Mouse (Mus musculus) T-helper 1 cell (primary cell): ENCODE results near the gene Krtap22-2.
"Not testable (repeated sequence)": the region's sequence is repeated elsewhere in the genome, so short reads cannot be mapped to it uniquely, and the experiment has no call there.

Experiments
- in situ Hi-C: fragments of 300-600 bp; cut with MboI, MseI; formaldehyde crosslinking; loops from one replicate; pipeline ENCODE4 v1.15.1; 2025; ENCODE audit warnings: high pct_unique_total_duplicates

Krtap22-2 gene

DNA sequence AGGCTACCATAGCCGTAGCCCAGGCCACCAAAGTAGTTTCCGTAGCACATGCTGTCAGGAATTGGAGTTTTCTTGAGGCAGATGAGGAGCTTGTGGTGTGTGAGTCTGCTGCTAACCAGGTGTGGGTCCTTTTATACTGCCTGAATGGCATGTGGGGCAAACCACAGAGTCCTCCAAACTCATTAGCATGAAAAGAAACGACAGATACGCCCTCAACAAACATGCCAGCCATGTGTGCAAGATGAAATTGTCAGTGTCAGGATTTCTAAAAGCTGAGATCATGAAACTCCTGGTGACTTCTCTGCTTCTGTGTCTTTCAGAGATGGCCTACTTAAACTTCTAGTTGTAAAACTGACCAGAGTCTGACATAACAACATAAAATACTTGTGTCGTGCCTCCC lies at the start of gene Krtap22-2:
Krtap22-2 (minus strand) TSS at position 101 of the 400 bp plus-strand sequence.
- in situ Hi-C loops: no loop called here

DNA sequence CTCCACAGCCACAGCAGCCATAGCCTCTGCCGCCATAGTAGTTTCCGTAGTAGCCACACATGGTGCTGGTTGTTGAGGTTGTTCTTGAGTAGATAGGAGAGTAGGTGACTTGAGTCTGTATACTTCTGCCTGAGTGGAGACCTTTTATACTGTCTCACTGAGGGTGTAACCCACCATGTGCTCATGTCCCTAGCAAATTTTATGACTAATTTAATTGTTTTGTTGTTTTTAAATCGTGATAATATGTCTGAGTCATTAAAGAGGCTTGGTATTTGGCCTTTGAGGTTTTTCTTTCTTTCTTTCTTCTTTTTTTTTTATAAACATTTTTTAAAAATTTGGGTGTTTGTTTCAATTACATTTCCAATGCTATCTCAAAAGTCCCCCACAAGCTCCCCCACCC lies 37.2 kb upstream of the Krtap22-2 start, which contains the start of gene Krtap6-5:
Krtap6-5 (minus strand) TSS at position 101 of the 400 bp plus-strand sequence.
- in situ Hi-C loops: no loop called here

GRCm38 (mm10) chr16:89041372-89041771 lies 30.8 kb upstream of the Krtap22-2 start, which contains the start of gene Gm10228:
Gene Gm10228 (minus strand): TSS chr16:89041472.
- in situ Hi-C loops: not testable (repeated sequence)

DNA sequence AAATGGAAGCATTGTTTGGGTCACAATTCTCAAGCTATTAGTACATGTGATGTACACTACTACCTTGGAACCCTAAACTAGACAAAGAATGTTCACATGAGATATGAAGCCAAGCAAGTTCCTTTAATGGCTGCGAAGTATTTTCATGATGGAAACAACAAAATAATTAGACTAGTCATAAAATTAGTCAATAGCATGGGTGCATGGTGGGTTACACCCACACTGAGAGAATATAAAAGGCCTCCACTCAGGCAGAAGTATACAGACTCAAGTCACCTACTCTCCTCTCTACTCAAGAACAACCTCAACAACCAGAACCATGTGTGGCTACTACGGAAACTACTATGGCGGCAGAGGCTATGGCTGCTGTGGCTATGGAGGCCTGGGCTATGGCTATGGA lies 20.8 kb upstream of the Krtap22-2 start, which contains the start of gene Krtap6-1:
Krtap6-1 (plus strand) TSS at position 301 of the 400 bp plus-strand sequence.
- in situ Hi-C loops: not testable (repeated sequence)

DNA sequence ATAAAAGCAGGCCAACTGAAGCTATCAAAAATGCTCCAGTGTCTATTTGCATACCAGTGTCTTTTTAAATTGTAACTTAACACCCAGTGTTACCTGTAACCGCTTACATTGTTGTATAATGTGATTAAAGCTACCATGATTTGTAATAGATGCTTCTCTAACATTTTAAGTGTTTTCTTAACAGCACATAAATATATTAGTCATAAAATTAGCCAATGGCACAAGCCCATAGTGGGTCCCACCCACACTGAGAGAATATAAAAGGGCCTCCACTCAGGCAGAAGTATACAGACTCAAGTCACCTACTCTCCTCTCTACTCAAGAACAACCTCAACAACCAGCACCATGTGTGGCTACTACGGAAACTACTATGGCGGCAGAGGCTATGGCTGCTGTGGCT lies 4.4 kb upstream of the Krtap22-2 start, which contains the start of gene Gm10229:
Gm10229 (plus strand) TSS at position 301 of the 400 bp plus-strand sequence.
- in situ Hi-C loops: not testable (repeated sequence)

DNA sequence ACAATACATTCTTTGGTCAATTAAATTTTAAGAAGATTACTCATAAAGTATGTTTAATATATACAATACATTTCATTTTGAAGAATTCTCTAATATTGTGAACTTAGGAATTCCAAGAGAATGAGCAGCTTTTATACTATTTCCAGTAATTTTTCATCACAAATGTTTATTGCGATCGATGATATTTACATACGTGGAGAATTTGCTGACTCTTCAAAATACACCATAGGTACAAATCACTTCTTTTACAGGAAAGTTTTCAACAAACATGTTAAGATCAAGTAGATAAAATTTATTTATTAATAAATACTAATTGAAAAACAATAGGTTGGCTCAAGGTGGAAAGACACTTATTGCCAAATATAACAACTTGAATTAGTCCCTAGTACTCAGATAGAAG lies 3.4 kb upstream of the Krtap22-2 start:
- in situ Hi-C loops: no loop called here

- in situ Hi-C loops: no loop called here
These were observed 47.8 kb downstream of the Krtap22-2 start, which contains the start of gene Krtap16-3 for GRCm38 (mm10) chr16:88962773-88963172. Gene Krtap16-3 (minus strand): TSS chr16:88962873.
